Mouse (Mus musculus) heart, adult 2 months (tissue): Measurements from ENCODE around the gene Hist1h2ag.

Experiments used
- CTCF ChIP-seq: fragments of 200-600 bp; IDR thresholded peaks from 2 replicates; pipeline ENCODE4 v1.8.1; 2022; ENCODE audit warnings: antibody characterized with exemption, mild to moderate bottlenecking, moderate library complexity
- EP300 ChIP-seq: fragments of 200-500 bp; IDR thresholded peaks from 2 replicates; pipeline ENCODE4 v1.6.1; 2011; ENCODE audit warnings: low read depth, low read length, control low read depth; ENCODE audit not compliant: insufficient read depth

DNA sequence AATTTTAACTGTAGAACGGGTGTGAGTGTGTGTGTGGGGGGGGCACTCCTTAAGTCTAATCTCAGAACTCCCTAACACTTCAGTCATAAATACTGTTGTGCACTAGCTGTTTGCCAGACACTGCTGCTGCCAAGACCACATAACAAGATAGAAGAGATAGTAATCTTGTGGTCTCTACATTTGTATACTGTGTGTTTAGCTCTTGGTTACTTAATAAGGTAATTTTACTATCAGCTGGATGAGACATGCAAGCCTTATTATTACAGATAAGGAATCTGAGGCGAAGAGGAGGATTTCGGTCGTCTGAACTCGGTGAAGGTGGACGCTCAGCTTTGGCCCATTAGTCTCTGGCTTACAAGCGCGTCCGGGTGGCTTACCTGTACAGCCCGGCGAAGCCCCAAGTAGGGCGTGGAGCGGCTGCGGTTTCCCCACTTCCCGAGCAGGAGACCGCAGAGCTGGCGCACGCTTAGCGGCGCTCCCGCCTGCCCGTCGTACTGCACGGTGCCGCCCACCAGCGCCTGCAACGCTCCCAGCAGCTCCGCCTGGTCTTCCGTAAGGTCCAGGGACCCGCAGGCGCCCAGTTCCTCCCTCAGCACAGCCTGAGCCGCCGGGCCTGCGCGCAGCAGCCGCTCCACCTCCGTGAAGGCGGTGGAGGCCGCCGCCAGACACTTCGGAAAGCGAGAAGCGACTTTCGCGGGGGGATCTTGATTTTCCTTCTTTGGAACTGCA is 37.0 kb downstream of the Hist1h2ag start:
- TF ChIP-seq CTCF (no peak), EP300 (no peak)
